Mouse (Mus musculus) ES-E14 (cell line): Measurements from ENCODE around the gene Maob.

ENCODE experiments used
- CHD2 ChIP-seq: IDR thresholded peaks from 2 replicates; pipeline ENCODE4 v1.6.1; 2014; ENCODE audit warnings: mild to moderate bottlenecking, low read depth, low read length, inconsistent platforms
- HCFC1 ChIP-seq: IDR thresholded peaks from 2 replicates; pipeline ENCODE4 v1.6.1; 2012; ENCODE audit warnings: low read length, inconsistent platforms, borderline replicate concordance; ENCODE audit not compliant: insufficient read depth
- MAFK ChIP-seq: IDR thresholded peaks from 2 replicates; pipeline ENCODE4 v1.6.1; 2014; ENCODE audit warnings: mild to moderate bottlenecking, low read depth, low read length, inconsistent platforms; ENCODE audit not compliant: insufficient read depth
- ZC3H11A ChIP-seq: IDR thresholded peaks from 2 replicates; pipeline ENCODE4 v1.6.1; 2012; ENCODE audit warnings: low read depth, mild to moderate bottlenecking, inconsistent platforms, low read length, borderline replicate concordance

- TF ChIP-seq HCFC1: no peak
- TF ChIP-seq MAFK: no peak
- no peak for TF ChIP-seq ZC3H11A
- TF ChIP-seq CHD2: no peak
Observed at GRCm38 (mm10) chrX:16826028-16826427, 8.9 kb upstream of the Maob start.
